Mouse (Mus musculus): Measurements from ENCODE around the gene Sfxn5.

Gene Sfxn5

GRCm38 (mm10) chr6:85370666-85371430 is 37.6 kb upstream of the Sfxn5 start:
- ChIA-PET CTCF (interaction anchor here in 3 of 4 experiments (0.5 to 2.6 kb wide), 7 partner anchors 10 to 85 kb away, joined by 3 to 11 read pairs (median 3); no protein-coding TSS in a partner anchor), POLR2A (interaction anchor here in 3 of 4 experiments (0.7 to 7.8 kb wide), 8 partner anchors 10 to 266 kb away, joined by 3 to 94 read pairs (median 6); partner anchors contain the start of genes Cct7 (in 1 of the 3) and Pradc1 (in 1 of the 3))

GRCm38 (mm10) chr6:85370041-85370440 is 36.8 kb upstream of the Sfxn5 start:
- POLR2A ChIA-PET = interaction anchor here in 3 of 4 experiments (0.7 to 7.8 kb wide), 3 partner anchors 11 to 81 kb away, joined by 6 to 94 read pairs (median 7); partner anchors contain the start of genes Cct7 (in 1 of the 3) and Pradc1 (in 1 of the 3)
- CTCF ChIA-PET = interaction anchor here in 3 of 4 experiments (0.5 to 2.6 kb wide), 3 partner anchors 24 to 27 kb away, joined by 4 to 11 read pairs (median 9); no protein-coding TSS in a partner anchor

- POLR2A ChIA-PET = interaction anchor here in 2 of 4 experiments (0.7 to 7.8 kb wide), 8 partner anchors 8 to 82 kb away, joined by 3 to 94 read pairs (median 4); partner anchors contain the start of genes Cct7 (in 1 of the 2) and Pradc1 (in 1 of the 2)
- CTCF ChIA-PET = interaction anchor here in 1 of 4 experiments (1.4 kb wide), 1 partner anchor 28 kb away, joined by 3 read pairs; no protein-coding TSS in a partner anchor
These were observed 36.1 kb upstream of the Sfxn5 start for GRCm38 (mm10) chr6:85369181-85369860.

- POLR2A ChIA-PET = interaction anchor here in 2 of 4 experiments (0.6 to 7.8 kb wide), 14 partner anchors 9 to 1438 kb away, joined by 3 to 94 read pairs (median 4); partner anchors contain the start of genes Cct7 (in 1 of the 2), Noto (in 1 of the 2) and Pradc1 (in 1 of the 2)
- CTCF ChIA-PET = interaction anchor here in 3 of 4 experiments (0.6 to 1.4 kb wide), 3 partner anchors 28 to 1590 kb away, joined by 3 read pairs; no protein-coding TSS in a partner anchor
These were observed 35.5 kb upstream of the Sfxn5 start for GRCm38 (mm10) chr6:85368722-85369121.

- POLR2A ChIA-PET = interaction anchor here in 2 of 4 experiments (0.6 to 7.8 kb wide), 13 partner anchors 9 to 1438 kb away, joined by 3 to 94 read pairs (median 4); partner anchors contain the start of genes Cct7 (in 1 of the 2), Noto (in 1 of the 2) and Pradc1 (in 1 of the 2)
- CTCF ChIA-PET = interaction anchor here in 3 of 4 experiments (0.6 to 1.4 kb wide), 3 partner anchors 29 to 1589 kb away, joined by 3 read pairs; no protein-coding TSS in a partner anchor
These were observed 34.9 kb upstream of the Sfxn5 start for GRCm38 (mm10) chr6:85368166-85368565.

GRCm38 (mm10) chr6:85366387-85366786 is 33.2 kb upstream of the Sfxn5 start:
- POLR2A ChIA-PET = interaction anchor here in 3 of 4 experiments (0.6 to 3.6 kb wide), 7 partner anchors 8 to 151 kb away, joined by 3 to 22 read pairs (median 4); partner anchors contain the start of gene Rab11fip5 (in 2 of the 3)
- CTCF ChIA-PET = interaction anchor here in 1 of 4 experiments (0.6 kb wide), 1 partner anchor 59 kb away, joined by 3 read pairs; no protein-coding TSS in a partner anchor

GRCm38 (mm10) chr6:85364439-85364838 is 31.2 kb upstream of the Sfxn5 start:
- CTCF ChIA-PET = interaction anchor here in 3 of 4 experiments (0.6 to 1.5 kb wide), 4 partner anchors 15 to 1133 kb away, joined by 3 to 4 read pairs (median 3); no protein-coding TSS in a partner anchor
- POLR2A ChIA-PET = interaction anchor here in 3 of 4 experiments (1.0 to 3.6 kb wide), 6 partner anchors 10 to 15 kb away, joined by 3 to 22 read pairs (median 8); partner anchors contain the start of gene Rab11fip5 (in 3 of the 3)

GRCm38 (mm10) chr6:85363906-85364260 is 30.7 kb upstream of the Sfxn5 start:
- ChIA-PET CTCF (interaction anchor here in 3 of 4 experiments (0.6 to 0.7 kb wide), 3 partner anchors 14 to 1134 kb away, joined by 3 read pairs; no protein-coding TSS in a partner anchor), POLR2A (interaction anchor here in 3 of 4 experiments (0.7 to 3.6 kb wide), 6 partner anchors 11 to 20 kb away, joined by 3 to 22 read pairs (median 8); partner anchors contain the start of gene Rab11fip5 (in 3 of the 3))

GRCm38 (mm10) chr6:85363231-85363905 is 30.1 kb upstream of the Sfxn5 start:
- ChIA-PET POLR2A (interaction anchor here in 3 of 4 experiments (0.7 to 3.6 kb wide), 3 partner anchors 11 to 21 kb away, joined by 3 to 22 read pairs (median 18); partner anchors contain the start of gene Rab11fip5 (in 2 of the 3)), CTCF (no interaction called here)

GRCm38 (mm10) chr6:85362610-85363009 is 29.4 kb upstream of the Sfxn5 start:
- POLR2A ChIA-PET = interaction anchor here in 2 of 4 experiments (0.8 to 7.6 kb wide), 6 partner anchors 9 to 89 kb away, joined by 3 to 94 read pairs (median 22); partner anchors contain the start of genes Rab11fip5 (in 2 of the 2), Cct7 (in 1 of the 2) and Pradc1 (in 1 of the 2)
- CTCF ChIA-PET = interaction anchor here in 3 of 4 experiments (1.1 to 3.6 kb wide), 6 partner anchors 12 to 208 kb away, joined by 3 to 13 read pairs (median 4); partner anchors contain the start of gene Rab11fip5 (in 2 of the 3)

GRCm38 (mm10) chr6:85360311-85360710 is 27.1 kb upstream of the Sfxn5 start:
- CTCF ChIA-PET = interaction anchor here (0.5 to 3.6 kb wide), 10 partner anchors 14 to 224 kb away, joined by 3 to 13 read pairs (median 6); partner anchors contain the start of gene Rab11fip5 (in 2 of the 4)

GRCm38 (mm10) chr6:85358877-85359276 is 25.7 kb upstream of the Sfxn5 start:
- POLR2A ChIA-PET = interaction anchor here in 3 of 4 experiments (1.3 to 7.6 kb wide), 6 partner anchors 10 to 93 kb away, joined by 4 to 94 read pairs (median 18); partner anchors contain the start of genes Rab11fip5 (in 3 of the 3) and Pradc1 (in 1 of the 3)
- CTCF ChIA-PET = interaction anchor here in 3 of 4 experiments (0.9 to 2.3 kb wide), 4 partner anchors 12 to 38 kb away, joined by 4 to 7 read pairs (median 6); no protein-coding TSS in a partner anchor

More at GRCm38 (mm10) chr6:85360311-85360710, 27.1 kb upstream of the Sfxn5 start:
- POLR2A ChIA-PET = interaction anchor here in 3 of 4 experiments (0.5 to 7.6 kb wide), 27 partner anchors 11 to 266 kb away, joined by 3 to 94 read pairs (median 6); partner anchors contain the start of genes Rab11fip5 (in 3 of the 3), Pradc1 (in 2 of the 3), Cct7 (in 1 of the 3) and Emx1 (in 1 of the 3)

GRCm38 (mm10) chr6:85356682-85357465 is 23.7 kb upstream of the Sfxn5 start:
- ChIA-PET POLR2A (interaction anchor here in 3 of 4 experiments (0.6 to 7.6 kb wide), 9 partner anchors 10 to 252 kb away, joined by 3 to 94 read pairs (median 5); partner anchors contain the start of gene Rab11fip5 (in 2 of the 3)), CTCF (interaction anchor here in 3 of 4 experiments (0.6 to 1.8 kb wide), 8 partner anchors 11 to 1888 kb away, joined by 3 to 7 read pairs (median 3); no protein-coding TSS in a partner anchor)

- ChIA-PET CTCF (interaction anchor here (0.6 to 1.8 kb wide), 12 partner anchors 9 to 200 kb away, joined by 3 to 7 read pairs (median 4); no protein-coding TSS in a partner anchor), POLR2A (interaction anchor here in 3 of 4 experiments (0.6 to 7.6 kb wide), 7 partner anchors 13 to 65 kb away, joined by 3 to 94 read pairs (median 4); partner anchors contain the start of gene Rab11fip5 (in 2 of the 3))
These were observed 22.5 kb upstream of the Sfxn5 start for GRCm38 (mm10) chr6:85355753-85356152.

- ChIA-PET CTCF (interaction anchor here in 3 of 4 experiments (0.6 to 2.0 kb wide), 5 partner anchors 20 to 200 kb away, joined by 3 to 5 read pairs (median 3); no protein-coding TSS in a partner anchor), POLR2A (interaction anchor here in 2 of 4 experiments (0.7 to 2.4 kb wide), 5 partner anchors 8 to 41 kb away, joined by 3 to 7 read pairs (median 3); no protein-coding TSS in a partner anchor)
These were observed 21.5 kb upstream of the Sfxn5 start for GRCm38 (mm10) chr6:85354709-85355108.

All from embryonic stem cell, embryonic (primary cell).